Mouse (Mus musculus): ENCODE measurements around the gene Lcat. TPM values are rescaled to one million over a fixed set of nuclear protein-coding genes. Genes with fewer than 3 reads are reported as not detected.
"Not testable (repeated sequence)": the region's sequence is repeated elsewhere in the genome, so short reads cannot be mapped to it uniquely, and the experiment has no call there.

Gene Lcat
- total RNA-seq (2021), result 10 to 100 TPM; 37.6 to 40.6 TPM
- long read RNA-seq, experiment 1, transcript Lcat-201 (6 exons, 1,342 nt), result major isoform, 14 of 15 reads
- long read RNA-seq, experiment 1, partial matches to known transcripts, result 1 of 15 reads
- long read RNA-seq, experiment 1, other reads (novel, unspliced or antisense), result 0 of 15 reads
- long read RNA-seq, experiment 2, transcript Lcat-201 (6 exons, 1,342 nt), result major isoform, 18 of 23 reads
- long read RNA-seq, experiment 2, partial matches to known transcripts, result 4 of 23 reads
- long read RNA-seq, experiment 2, other reads (novel, unspliced or antisense), result 1 of 23 reads

- DNase-seq (ENCODE audit: low spot score in 2 of 2), result peak; percentile 48 to 65
- peak within 1 kb of the TSS; percentile 27; the same call in 1 of the 2 replicates for H3K4me3 ChIP-seq
- TF ChIP-seq CTCF (conservative IDR thresholded peaks at IDR 0.05), result no peak
- peak within 1 kb of the TSS; percentile 77 for H3K27ac ChIP-seq
These were observed at the start of gene Lcat for GRCm38 (mm10) chr8:105943321-105943739. Lcat (minus strand) TSS chr8:105943382.

GRCm38 (mm10) chr8:105992499-105992898 is 49.3 kb upstream of the Lcat start:
- Histone ChIP-seq H3K27ac (no peak overlapping the region), H3K4me3 (no peak overlapping the region)
- TF ChIP-seq CTCF (conservative IDR thresholded peaks at IDR 0.05), result no peak
- no peak for DNase-seq (ENCODE audit: low spot score in 2 of 2)

- DNase-seq (ENCODE audit: low spot score in 2 of 2), result no peak
- no peak for TF ChIP-seq CTCF (conservative IDR thresholded peaks at IDR 0.05)
- H3K27ac ChIP-seq, result no peak overlapping the region
These were observed 48.4 kb upstream of the Lcat start for GRCm38 (mm10) chr8:105991546-105991945.

GRCm38 (mm10) chr8:105990856-105991387 is 47.7 kb upstream of the Lcat start, which contains the start of gene Dus2:
Dus2 (plus strand) TSS chr8:105991337.
- no peak within 1 kb of the TSS for H3K27ac ChIP-seq
- peak; percentile 91 for TF ChIP-seq CTCF (conservative IDR thresholded peaks at IDR 0.05)
- DNase-seq (ENCODE audit: low spot score in 2 of 2), result peak; percentile 55 to 84
- no peak within 1 kb of the TSS for H3K4me3 ChIP-seq

More at GRCm38 (mm10) chr8:105991546-105991945, 48.4 kb upstream of the Lcat start:
- H3K4me3 ChIP-seq, result no peak overlapping the region

- Histone ChIP-seq H3K4me3 (no peak overlapping the region), H3K27ac (no peak overlapping the region)
- no peak for TF ChIP-seq CTCF (conservative IDR thresholded peaks at IDR 0.05)
- no peak for DNase-seq (ENCODE audit: low spot score in 2 of 2)
These were observed 45.4 kb upstream of the Lcat start for GRCm38 (mm10) chr8:105988546-105988945.

- H3K27ac ChIP-seq; DNase-seq (ENCODE audit: low spot score in 2 of 2); H3K4me3 ChIP-seq: not testable (repeated sequence)
These were observed 40.2 kb upstream of the Lcat start for GRCm38 (mm10) chr8:105983406-105983805.

GRCm38 (mm10) chr8:105981146-105981545 is 38.0 kb upstream of the Lcat start:
- H3K4me3 ChIP-seq, result no peak overlapping the region
- peak; percentile 62 for TF ChIP-seq CTCF (conservative IDR thresholded peaks at IDR 0.05)
- no peak overlapping the region for H3K27ac ChIP-seq
- no peak for DNase-seq (ENCODE audit: low spot score in 2 of 2)

- no peak for DNase-seq (ENCODE audit: low spot score in 2 of 2)
- no peak within 1 kb of the TSS for H3K27ac ChIP-seq
These were observed 36.1 kb upstream of the Lcat start, which contains the start of gene Dpep3 for GRCm38 (mm10) chr8:105979325-105979724. Dpep3 (minus strand) TSS chr8:105979429.

GRCm38 (mm10) chr8:105975363-105975762 is 32.2 kb upstream of the Lcat start:
- TF ChIP-seq CTCF (conservative IDR thresholded peaks at IDR 0.05), result no peak
- Histone ChIP-seq H3K4me3 (no peak overlapping the region), H3K27ac (no peak overlapping the region)
- DNase-seq (ENCODE audit: low spot score in 2 of 2), result no peak

More at GRCm38 (mm10) chr8:105979325-105979724, 36.1 kb upstream of the Lcat start, which contains the start of gene Dpep3:
- TF ChIP-seq CTCF (conservative IDR thresholded peaks at IDR 0.05), result no peak
- no peak within 1 kb of the TSS for H3K4me3 ChIP-seq

GRCm38 (mm10) chr8:105971019-105971720 is 28.0 kb upstream of the Lcat start:
- Histone ChIP-seq H3K4me3 (no peak overlapping the region), H3K27ac (no peak overlapping the region)
- no peak for TF ChIP-seq CTCF (conservative IDR thresholded peaks at IDR 0.05)
- no peak for DNase-seq (ENCODE audit: low spot score in 2 of 2)

- no peak for TF ChIP-seq CTCF (conservative IDR thresholded peaks at IDR 0.05)
- Histone ChIP-seq H3K27ac (no peak overlapping the region), H3K4me3 (no peak overlapping the region)
- DNase-seq (ENCODE audit: low spot score in 2 of 2), result no peak
These were observed 26.2 kb upstream of the Lcat start for GRCm38 (mm10) chr8:105969367-105969766.

GRCm38 (mm10) chr8:105966692-105967311 is 23.6 kb upstream of the Lcat start:
- Histone ChIP-seq H3K27ac (no peak overlapping the region), H3K4me3 (peak overlapping the region; percentile 62)
- DNase-seq (ENCODE audit: low spot score in 2 of 2), result no peak
- TF ChIP-seq CTCF (conservative IDR thresholded peaks at IDR 0.05), result no peak

- no peak for TF ChIP-seq CTCF (conservative IDR thresholded peaks at IDR 0.05)
- H3K4me3 ChIP-seq, result peak within 1 kb of the TSS; percentile 62
- H3K27ac ChIP-seq, result peak within 1 kb of the TSS; percentile 85
- DNase-seq (ENCODE audit: low spot score in 2 of 2), result peak; percentile 23 to 49
These were observed 22.7 kb upstream of the Lcat start, which contains the start of gene Slc12a4 for GRCm38 (mm10) chr8:105965905-105966341. Slc12a4 (minus strand) TSS chr8:105966097.

Measured in layer of hippocampus, adult 2 months (tissue).